Mouse (Mus musculus) granulocyte monocyte progenitor cell, adult 5-6 weeks (primary cell): ENCODE results near the gene Hat1. TPM values are rescaled to one million over a fixed set of nuclear protein-coding genes. Genes with fewer than 3 reads are reported as not detected.

Source experiments
- ATAC-seq: replicated peaks from 2 replicates; pipeline ENCODE4 v1.8.0; 2016; ENCODE audit warnings: mild to moderate bottlenecking, moderate TSS enrichment, inconsistent platforms; ENCODE audit not compliant: poor library complexity, severe bottlenecking
- total RNA-seq, 2 experiments: library from RNA; stranded (forward) in 1 of 2; stranded (reverse) in 1 of 2; fragments of 200-712, 200-1000 nt in 1 of 2; fragments of >200 nt in 1 of 2; fragmentation: Nextera tagmentation in 1 of 2; gene quantifications; 2 replicates each; pipeline ENCODE4 v1.2.3; 2014 to 2017

The Hat1 gene
- total RNA-seq, 2 experiments from 2014 or later, result 134 to 208 TPM

DNA sequence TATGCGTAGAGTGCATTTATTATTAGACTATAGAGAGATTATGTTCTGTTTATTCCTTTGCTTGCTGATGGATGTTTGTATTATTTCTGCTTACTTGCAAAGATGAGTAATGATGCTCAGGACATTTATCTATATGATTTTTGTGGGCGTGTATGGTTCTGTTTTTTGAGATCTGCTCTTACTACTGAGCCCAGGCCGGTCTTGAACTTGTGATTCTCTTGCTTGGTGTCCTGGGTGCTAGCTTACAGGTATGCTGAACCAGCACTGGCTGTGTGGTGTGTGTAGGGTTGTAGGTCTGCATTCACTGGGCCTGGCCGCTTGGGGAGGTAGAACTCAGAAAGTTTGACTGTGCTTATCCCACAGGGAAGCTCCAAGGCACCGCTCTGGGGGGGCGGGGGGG is 72.4 kb downstream of the Hat1 start:
- no peak for ATAC-seq

DNA sequence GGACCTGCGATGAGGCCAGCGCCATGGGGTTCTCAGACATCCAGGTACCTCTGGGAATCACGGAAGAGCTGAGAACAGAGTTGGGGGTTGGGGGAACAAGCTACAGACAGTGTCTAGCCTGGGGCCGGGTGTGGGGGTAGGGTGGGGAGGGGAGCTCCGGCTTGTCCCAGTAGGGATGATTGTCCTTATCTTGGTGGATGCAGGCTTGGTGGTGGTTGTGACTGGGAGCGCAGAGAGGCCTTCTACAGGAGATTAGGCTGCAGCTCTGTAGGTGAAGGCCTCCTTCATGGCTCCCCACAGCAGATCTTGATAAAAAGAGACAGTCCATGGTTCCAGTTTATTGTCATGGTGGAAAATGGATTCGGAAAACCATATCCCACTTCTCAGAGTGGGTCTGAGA is 72.8 kb downstream of the Hat1 start:
- ATAC-seq, result no peak

DNA sequence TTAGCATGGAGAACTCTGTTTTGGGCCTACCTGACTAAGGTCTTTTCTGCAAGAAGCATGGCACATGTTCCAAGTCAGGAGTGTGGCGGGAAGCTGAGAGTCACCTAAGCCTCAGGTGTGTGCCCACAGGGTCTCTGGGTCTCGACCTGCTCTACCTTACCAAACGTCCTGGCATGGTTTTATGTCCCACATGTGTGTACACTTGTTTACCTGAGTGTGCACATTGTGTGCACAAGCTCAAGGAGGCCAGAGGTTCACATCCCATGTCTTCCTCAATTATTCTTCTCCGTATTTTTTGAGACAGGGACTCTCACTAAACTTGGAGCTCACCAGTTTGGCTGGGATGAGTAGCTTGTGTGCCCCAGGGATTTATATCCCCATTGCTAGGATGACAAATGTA is 73.3 kb downstream of the Hat1 start:
- no peak for ATAC-seq

DNA sequence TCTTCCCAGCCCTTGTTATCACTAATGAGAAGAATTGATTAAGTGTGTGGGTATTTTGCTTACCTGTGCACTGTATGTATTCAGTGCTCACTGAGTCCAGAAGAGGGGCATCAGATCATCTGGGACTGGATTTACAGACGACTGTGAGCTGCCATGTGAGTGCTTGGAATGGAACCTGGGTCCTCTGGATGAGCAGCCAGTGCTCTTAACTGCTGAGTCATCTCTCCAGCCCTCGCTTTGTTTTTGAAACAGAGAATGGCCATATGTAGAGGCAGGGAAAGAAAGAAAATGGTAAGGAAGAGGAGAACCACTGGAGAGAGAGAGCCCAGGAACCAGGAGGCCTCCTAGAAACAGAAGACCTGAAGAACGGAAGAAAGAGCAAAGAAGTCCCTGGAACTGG is 73.8 kb downstream of the Hat1 start:
- no peak for ATAC-seq

DNA sequence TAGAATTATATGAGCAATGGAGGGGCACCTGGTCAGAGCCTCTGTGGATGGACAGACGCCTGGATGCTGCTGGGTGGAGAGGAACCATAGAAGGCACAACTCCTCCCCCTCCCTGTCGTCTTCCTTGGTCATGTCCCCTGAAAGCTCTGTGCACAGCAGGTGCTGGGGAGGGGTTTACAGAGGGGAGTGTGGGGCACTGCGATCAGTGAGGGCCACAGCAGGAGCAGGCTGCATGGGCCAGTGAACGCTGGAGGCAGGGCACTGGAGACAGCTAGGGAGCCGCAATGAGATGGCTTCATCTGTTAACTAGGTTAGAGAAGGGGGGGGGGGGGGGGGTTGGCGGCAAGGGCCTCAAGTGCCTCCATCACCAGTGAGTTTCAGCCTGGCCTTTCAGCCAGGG is 77.3 kb downstream of the Hat1 start:
- no peak for ATAC-seq

DNA sequence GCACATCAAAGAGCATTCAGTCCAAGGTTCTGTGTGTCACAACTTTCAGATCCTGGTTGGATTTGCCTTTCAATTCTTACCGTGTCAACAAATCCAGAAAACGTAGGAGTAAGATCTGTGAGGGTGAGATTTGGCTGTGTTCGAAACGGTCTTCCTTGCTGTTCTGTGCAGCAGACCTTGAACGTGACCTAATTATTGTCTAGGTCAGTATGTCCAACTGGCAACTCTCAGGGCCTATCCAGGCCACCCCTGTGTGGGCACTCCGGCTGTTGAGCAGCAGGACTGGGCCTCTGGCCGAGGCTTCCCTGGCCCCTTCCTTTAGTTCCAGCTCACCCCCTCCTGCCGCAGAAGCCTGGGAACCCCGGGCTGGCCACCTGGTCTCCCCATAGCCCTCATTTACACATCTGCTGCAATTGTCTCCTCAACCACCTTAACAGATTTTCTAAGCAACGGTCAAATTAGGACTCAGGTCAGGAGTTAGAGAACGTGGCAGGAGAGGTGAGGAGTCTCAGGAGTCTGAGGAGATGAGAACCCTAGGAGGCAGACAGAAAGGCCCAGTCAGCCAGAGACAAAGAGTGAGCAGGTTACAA is 78.2 kb downstream of the Hat1 start:
- no peak for ATAC-seq

DNA sequence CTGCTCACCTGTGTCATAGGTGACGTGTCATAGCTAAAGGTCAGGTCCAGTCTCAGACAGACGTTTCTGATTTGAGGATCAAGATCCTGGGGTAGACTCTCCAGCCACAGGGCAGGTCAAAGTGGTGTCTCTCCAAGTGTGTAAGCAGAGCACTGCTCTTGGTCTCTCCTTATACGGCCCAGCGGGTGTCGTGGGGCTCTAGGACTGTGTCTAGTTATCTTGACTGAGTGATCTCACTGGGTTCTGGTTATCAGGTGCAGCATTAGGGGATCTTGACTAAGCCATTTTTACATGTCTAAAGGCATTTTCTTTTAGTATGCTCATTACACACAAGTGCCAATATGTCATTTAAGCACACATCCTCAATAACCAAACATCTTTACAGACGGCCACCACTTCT is 82.3 kb downstream of the Hat1 start:
- ATAC-seq, result no peak

DNA sequence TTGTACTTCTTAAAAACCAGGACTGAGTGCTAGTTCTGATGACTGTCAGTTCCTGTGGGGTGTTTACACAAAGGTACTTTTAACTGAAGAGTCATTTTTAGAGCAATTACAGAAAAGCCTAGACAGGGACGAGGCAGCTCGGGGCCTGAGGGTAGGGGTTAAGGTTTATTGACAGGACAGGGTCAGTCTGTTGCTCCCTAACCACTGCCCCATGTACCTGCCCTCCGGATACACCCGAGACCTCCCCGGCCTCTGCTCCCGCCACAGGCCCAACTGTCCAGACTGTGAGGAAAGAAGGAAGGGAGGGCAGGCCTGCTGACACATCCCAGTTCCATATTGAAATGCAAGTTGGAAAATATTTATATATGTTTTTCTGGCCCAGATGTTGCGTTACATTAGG is 85.1 kb downstream of the Hat1 start:
- no peak for ATAC-seq

DNA sequence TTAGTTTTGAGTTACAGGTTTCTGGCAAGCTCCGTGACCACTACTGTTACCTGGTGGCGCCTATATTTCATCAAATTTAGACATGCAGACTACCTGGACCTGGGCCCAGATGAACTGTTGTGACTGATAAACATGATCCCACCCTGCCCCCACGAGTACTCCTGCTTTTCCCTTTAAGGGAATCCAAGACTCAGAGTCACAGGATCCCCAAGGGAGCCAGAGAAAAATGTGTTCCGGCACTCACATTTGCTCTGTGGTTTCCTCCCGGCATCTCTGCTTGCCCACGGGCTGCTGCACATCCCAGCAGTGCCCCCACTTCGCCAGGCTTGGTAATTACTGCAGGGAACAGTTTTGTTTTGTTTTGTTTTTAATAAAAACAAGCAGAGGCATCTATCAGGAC is 85.6 kb downstream of the Hat1 start:
- no peak for ATAC-seq

DNA sequence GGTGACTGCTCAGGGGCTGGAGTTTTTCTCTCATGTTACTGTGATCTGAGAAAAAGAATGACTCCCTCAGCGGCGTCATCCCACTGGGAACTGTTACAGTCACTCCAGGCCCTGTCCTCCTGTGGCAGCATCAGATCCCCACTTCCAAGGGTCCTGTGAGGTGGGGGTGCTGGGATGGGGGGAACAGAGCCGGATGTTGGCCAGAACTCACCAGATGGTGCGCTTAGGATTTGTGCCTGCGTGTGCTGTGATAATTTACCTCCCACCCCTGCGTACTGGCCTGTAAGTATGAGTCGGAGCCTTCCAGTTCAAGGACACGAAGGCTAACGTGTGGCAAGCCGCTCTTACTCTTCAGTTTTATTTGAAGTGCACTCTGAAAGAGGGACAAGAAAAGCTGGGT is 86.6 kb downstream of the Hat1 start:
- no peak for ATAC-seq

DNA sequence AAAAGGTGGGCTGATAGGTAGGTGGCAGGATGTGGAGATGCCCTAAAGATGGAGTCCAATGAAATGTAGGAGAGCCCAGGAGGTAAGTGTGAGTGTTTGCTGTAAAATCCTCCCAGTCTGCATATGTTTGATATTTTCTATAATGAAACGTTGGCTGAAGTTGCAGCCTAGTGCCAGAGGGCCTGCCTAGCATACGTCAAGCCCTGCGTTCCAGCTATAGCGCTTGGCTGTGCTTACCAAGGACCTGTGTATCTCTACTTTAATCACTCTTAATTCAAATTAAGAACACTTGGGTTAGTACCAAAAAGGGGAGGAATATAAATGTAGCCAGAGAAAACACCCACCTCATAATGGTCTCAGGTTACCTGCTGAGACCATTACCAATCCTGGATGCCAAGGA is 87.0 kb downstream of the Hat1 start:
- ATAC-seq, result no peak

DNA sequence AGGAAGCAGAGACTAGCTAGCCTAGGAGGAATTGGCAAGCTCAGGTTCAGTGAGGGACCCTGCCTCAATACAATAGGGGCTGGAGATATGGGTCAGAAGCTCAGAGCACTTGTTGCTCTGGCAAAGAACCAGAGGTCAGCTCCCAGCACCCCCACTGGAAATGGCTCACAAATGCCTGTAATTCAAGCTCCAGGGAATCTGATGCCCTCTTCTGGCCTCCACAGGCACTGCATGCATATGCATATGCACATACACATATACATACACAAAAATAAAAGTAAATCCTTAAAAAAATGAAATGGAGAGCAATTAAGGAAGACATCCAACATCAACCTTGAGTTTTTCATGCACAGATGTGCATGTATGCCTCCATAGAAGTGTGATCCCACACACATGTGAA is 89.0 kb downstream of the Hat1 start:
- ATAC-seq, result no peak

DNA sequence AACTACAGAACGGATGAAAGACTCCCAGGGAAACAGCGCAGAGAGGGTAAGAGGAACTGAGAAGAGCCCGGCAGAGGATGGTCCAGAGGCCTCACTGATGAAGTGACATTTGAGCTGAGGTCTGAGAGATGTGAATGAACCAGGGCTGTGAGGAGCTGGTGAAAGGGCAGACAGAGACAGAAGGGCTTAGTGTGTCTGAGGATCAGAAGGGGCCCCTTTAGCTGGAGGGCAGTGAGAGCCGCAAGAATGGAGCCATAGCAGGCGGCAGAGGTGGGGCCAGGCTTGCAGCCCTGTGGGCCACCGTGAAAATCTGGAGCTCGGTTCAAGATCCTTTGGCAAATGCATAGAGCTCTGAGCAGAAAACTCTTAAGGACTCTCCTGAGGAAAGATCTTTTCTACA is 91.2 kb downstream of the Hat1 start:
- no peak for ATAC-seq

DNA sequence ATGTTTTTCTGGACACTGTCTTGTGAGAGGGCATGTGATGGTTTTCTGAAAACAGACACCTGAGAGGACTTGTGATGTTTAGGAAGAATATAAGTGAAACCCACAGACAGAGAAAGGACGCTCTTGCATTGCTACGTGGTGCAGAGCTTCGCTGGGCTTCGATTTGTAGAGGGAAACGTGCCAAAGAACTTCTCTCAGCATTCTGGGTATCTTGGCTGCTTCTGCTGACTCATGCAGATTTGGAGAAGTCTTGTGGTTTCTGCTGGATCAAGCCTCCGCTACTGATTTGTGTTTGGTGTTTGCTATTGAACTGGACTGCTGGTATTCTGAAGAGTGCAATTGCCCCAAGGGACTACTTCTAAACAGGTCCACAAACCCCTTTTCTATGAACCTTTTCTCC is 93.1 kb downstream of the Hat1 start:
- peak; percentile 79 for ATAC-seq

DNA sequence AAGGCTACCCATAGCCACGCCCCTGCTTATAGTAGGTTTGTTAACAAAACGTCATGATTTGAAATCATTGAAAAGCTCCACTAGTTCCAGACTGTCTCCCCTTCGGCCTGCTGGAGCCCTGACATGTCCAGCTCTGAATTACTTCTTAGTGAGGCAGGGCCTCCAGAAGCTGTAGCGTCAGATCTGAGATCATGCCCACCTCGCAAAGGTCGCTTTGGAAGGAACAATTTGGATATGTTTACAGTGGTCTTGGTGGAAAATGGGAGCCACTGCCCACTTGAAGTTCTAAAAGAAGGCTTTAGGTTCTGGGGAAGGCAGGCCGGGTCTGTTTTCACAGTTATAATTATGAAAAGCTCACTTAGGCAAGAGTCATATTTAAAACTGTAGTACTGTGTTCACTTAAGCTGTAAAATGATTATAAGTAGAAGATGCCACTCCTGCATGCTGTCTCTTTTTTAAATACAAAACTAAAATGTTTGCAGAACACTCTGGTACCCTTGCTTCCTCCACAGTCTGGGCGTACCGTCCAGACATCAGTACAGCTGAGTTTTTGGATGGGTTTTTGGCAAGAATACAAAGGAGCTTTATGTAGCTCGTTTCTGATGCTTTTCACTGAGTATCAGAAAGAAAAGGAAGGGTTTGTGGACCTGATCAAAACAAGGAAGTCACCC is 94.4 kb downstream of the Hat1 start:
- no peak for ATAC-seq

DNA sequence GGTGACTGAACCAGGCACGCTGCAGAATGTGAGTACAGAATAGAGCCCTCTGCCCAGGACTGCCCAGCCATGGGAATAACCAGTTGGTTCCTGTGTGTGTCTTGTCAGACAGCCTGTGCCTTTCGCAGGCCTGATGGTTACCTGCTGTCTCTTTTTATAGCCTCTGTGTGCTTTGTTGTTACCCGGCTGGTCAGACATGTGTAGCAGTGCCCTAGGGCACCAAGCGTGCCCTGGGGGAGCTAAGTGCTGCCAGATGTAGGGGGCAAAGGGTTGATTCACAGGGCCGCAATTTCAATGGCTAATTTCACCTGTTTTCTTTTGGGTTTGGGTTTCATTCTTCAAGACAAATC is 94.9 kb downstream of the Hat1 start:
- no peak for ATAC-seq

Other genes starting within 250 kb of the Hat1 start
- gene Dync1i2, start 177.3 kb upstream of the Hat1 start, total RNA-seq (2014; fragmentation: Nextera tagmentation), result 52.7 and 69.3 TPM in 2 replicates
- gene Dync1i2, start 177.3 kb upstream of the Hat1 start, total RNA-seq (2017), result 75.0 and 78.3 TPM in 2 replicates
- 84.9 and 94.5 TPM in 2 replicates for gene Slc25a12, start 21.2 kb upstream of the Hat1 start, total RNA-seq (2014; fragmentation: Nextera tagmentation)
- gene Slc25a12, start 21.2 kb upstream of the Hat1 start, total RNA-seq (2017), result 81.2 and 93.9 TPM in 2 replicates
- 20.7 and 50.3 TPM in 2 replicates for gene Metap1d, start 64.3 kb downstream of the Hat1 start, total RNA-seq (2014; fragmentation: Nextera tagmentation)
- gene Metap1d, start 64.3 kb downstream of the Hat1 start, total RNA-seq (2017), result 17.0 and 25.4 TPM in 2 replicates
- not detected in 2 replicates for gene Dlx1, start 139.2 kb downstream of the Hat1 start, total RNA-seq (2014; fragmentation: Nextera tagmentation)
- gene Dlx1, start 139.2 kb downstream of the Hat1 start, total RNA-seq (2017), result not detected in 2 replicates
- gene Dlx2, start 157.8 kb downstream of the Hat1 start, total RNA-seq (2014; fragmentation: Nextera tagmentation), result not detected in 2 replicates
- gene Dlx2, start 157.8 kb downstream of the Hat1 start, total RNA-seq (2017), result not detected in 2 replicates